Mouse (Mus musculus) lung, postnatal 0 days (tissue): ENCODE results near the gene Slc38a2.

Experiments used
- CTCF ChIP-seq: IDR thresholded peaks from 2 replicates; pipeline ENCODE4 v1.5.1; 2016; ENCODE audit warnings: antibody characterized with exemption, mild to moderate bottlenecking
- EP300 ChIP-seq: IDR thresholded peaks from 2 replicates; pipeline ENCODE4 v1.6.1; 2016; ENCODE audit warnings: antibody characterized with exemption, mild to moderate bottlenecking, control low read depth

GRCm38 (mm10) chr15:96688784-96689318 lies 10.7 kb downstream of the Slc38a2 start:
- TF ChIP-seq CTCF, result no peak
- no peak for TF ChIP-seq EP300
